Mouse (Mus musculus): ENCODE results near the gene Akap14. TPM values are rescaled to one million over a fixed set of nuclear protein-coding genes. Genes with fewer than 3 reads are reported as not detected.
A peak's percentile ranks its signal among the peaks of the same experiment; 100 is the strongest.
"Not testable (repeated sequence)": the region's sequence is repeated elsewhere in the genome, so short reads cannot be mapped to it uniquely, and the experiment has no call there.

Gene Akap14
- polyA plus RNA-seq (2014; fragmentation: Nextera tagmentation; extraction: Ambion mirVana), result 0.10 TPM in 1 of 2 replicates, not detected in the other

DNA sequence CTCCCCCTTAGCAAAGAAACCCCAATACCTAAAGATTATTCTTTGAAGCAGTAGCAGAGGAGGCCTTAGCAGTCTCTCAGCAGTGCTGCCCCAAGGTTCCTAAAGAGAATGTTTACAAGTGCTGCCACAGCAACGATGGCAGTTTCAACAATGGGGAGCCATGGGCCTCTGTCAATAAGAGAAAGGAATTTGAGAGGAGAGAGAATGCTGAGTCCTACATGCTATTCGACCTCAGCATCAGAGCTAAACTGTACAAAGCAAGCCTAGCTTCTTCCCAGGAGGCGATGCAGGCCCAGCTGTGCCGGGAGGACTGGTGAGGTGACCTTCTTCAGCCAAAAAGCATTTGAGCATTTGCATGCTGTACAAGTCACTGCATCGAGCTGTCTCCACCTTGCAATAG is at the start of gene Akap14:
Gene Akap14 (minus strand): TSS at position 101 of the 400 bp plus-strand sequence.
- ATAC-seq (replicated peaks; ENCODE audit: low FRiP score) (no peak), DNase-seq (ENCODE audit: low spot score) (no peak)
- 50% methylated on average over 5 of the region's 5 CpGs for WGBS
- Histone ChIP-seq H3K27ac (ENCODE audit: low read depth, low read length) (no peak within 1 kb of the TSS), H3K4me3 (ENCODE audit: low read depth, low read length) (no peak within 1 kb of the TSS), H3K9me3 (ENCODE audit: control insufficient read depth, low read length) (no peaks in the 10 kb centered on the region), H3K27me3 (replicated peaks; ENCODE audit: control insufficient read depth, insufficient read depth, low read length) (no peaks in the 10 kb centered on the region), H3K36me3 (ENCODE audit: control insufficient read depth, insufficient read depth, low read length) (no peaks in the 10 kb centered on the region), H3K4me1 (replicated peaks; ENCODE audit: control insufficient read depth, insufficient read depth, low read length) (no peaks in the 10 kb centered on the region), H3K9ac (ENCODE audit: low read depth, low read length) (no peak within 1 kb of the TSS), H3K4me2 (no peak within 1 kb of the TSS)

DNA sequence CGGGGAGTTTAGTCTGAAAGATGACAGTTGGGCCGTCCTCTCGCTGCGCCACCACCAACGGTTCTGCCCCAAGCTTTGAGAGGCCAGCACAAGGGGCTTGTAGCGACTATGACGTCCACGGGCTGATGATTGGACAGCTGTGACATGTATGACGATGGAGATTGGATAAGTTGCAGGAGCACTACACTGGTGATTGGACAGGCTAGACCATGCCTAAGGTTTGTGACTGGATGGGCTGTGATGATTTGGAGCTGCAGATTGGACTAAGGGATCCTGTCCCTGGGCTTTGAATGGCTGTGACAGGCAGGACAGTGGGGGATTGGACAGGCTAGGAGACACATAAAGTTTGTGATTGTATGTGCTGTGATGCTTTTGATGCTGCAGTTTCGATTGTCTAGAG is 42.3 kb upstream of the Akap14 start, which contains the start of gene Gm9:
Gene Gm9 (minus strand): TSS at position 101 of the 400 bp plus-strand sequence.
- H3K9me3 ChIP-seq (ENCODE audit: control insufficient read depth, low read length), result no peaks in the 10 kb centered on the region
- DNase-seq (ENCODE audit: low spot score), result no peak
- no peak within 1 kb of the TSS for H3K9ac ChIP-seq (ENCODE audit: low read depth, low read length)
- H3K27me3 ChIP-seq (replicated peaks; ENCODE audit: control insufficient read depth, insufficient read depth, low read length), result no peaks in the 10 kb centered on the region
- no peaks in the 10 kb centered on the region for H3K4me1 ChIP-seq (replicated peaks; ENCODE audit: control insufficient read depth, insufficient read depth, low read length)
- H3K36me3 ChIP-seq (ENCODE audit: control insufficient read depth, insufficient read depth, low read length), result no peaks in the 10 kb centered on the region
- 80% methylated on average over 10 of the region's 10 CpGs for WGBS
- no peak within 1 kb of the TSS for H3K4me2 ChIP-seq
- no peak within 1 kb of the TSS for H3K27ac ChIP-seq (ENCODE audit: low read depth, low read length)
- H3K4me3 ChIP-seq (ENCODE audit: low read depth, low read length), result no peak within 1 kb of the TSS
- no peak for ATAC-seq (replicated peaks; ENCODE audit: low FRiP score)

DNA sequence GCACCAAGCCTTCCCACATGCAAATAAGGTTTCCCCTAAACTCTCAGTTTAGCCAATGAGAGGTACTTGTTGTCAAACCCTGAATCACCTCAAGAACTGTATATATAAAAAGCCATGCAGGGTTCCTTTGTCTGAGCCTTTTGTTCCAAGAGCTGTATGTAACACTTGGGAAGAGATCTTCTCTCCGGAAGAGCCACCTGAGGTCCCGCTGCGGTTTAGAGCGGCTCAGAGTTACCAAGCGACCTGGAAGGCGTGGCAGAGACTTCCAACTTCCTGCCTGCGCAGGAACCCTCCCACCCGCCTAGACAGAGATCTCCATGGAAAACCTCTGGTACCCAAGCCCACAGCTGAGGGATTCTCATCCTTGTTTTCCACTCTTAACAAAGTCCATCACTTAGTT is 30.0 kb upstream of the Akap14 start:
- no peaks in the 10 kb centered on the region for H3K4me1 ChIP-seq (replicated peaks; ENCODE audit: control insufficient read depth, insufficient read depth, low read length)
- H3K4me2 ChIP-seq, result no peak overlapping the region
- no peaks in the 10 kb centered on the region for H3K36me3 ChIP-seq (ENCODE audit: control insufficient read depth, insufficient read depth, low read length)
- no peaks in the 10 kb centered on the region for H3K27me3 ChIP-seq (replicated peaks; ENCODE audit: control insufficient read depth, insufficient read depth, low read length)
- DNase-seq (ENCODE audit: low spot score) (no peak), ATAC-seq (replicated peaks; ENCODE audit: low FRiP score) (no peak)
- no peak overlapping the region for H3K9ac ChIP-seq (ENCODE audit: low read depth, low read length)
- no peak overlapping the region for H3K27ac ChIP-seq (ENCODE audit: low read depth, low read length)
- no peak overlapping the region for H3K4me3 ChIP-seq (ENCODE audit: low read depth, low read length)
- 47% methylated on average over 8 of the region's 8 CpGs for WGBS
- H3K9me3 ChIP-seq (ENCODE audit: control insufficient read depth, low read length), result no peaks in the 10 kb centered on the region

DNA sequence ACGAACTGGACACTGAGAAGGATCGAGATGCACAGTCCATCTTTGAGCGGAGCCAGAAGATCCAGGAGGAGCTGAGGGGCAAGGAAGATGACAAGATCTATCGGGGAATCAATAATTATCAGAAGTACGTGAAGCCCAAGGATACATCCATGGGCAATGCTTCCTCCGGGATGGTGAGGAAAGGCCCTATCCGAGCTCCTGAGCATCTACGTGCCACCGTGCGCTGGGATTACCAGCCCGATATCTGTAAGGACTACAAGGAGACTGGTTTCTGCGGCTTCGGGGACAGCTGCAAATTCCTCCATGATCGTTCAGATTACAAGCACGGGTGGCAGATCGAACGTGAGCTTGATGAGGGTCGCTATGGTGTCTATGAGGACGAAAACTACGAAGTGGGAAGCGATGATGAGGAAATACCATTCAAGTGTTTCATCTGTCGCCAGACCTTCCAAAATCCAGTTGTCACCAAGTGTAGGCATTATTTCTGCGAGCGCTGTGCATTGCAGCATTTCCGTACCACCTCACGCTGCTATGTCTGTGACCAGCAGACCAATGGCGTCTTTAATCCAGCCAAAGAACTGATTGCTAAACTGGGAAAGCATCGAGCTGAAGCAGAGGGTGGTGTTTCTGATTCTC is 23.2 kb upstream of the Akap14 start:
- Histone ChIP-seq H3K9ac (ENCODE audit: low read depth, low read length) (peak overlapping the region; percentile 66), H3K4me1 (replicated peaks; ENCODE audit: control insufficient read depth, insufficient read depth, low read length) (no peaks in the 10 kb centered on the region), H3K27me3 (replicated peaks; ENCODE audit: control insufficient read depth, insufficient read depth, low read length) (no peaks in the 10 kb centered on the region), H3K9me3 (ENCODE audit: control insufficient read depth, low read length) (no peaks in the 10 kb centered on the region), H3K4me3 (ENCODE audit: low read depth, low read length) (peak overlapping the region; percentile 65), H3K4me2 (peak overlapping the region; percentile 76), H3K27ac (ENCODE audit: low read depth, low read length) (no peak overlapping the region), H3K36me3 (ENCODE audit: control insufficient read depth, insufficient read depth, low read length) (no peaks in the 10 kb centered on the region)
- ATAC-seq (replicated peaks; ENCODE audit: low FRiP score) (no peak), DNase-seq (ENCODE audit: low spot score) (peak; percentile 39)
- WGBS, result 23% methylated on average over 28 of the region's 28 CpGs

DNA sequence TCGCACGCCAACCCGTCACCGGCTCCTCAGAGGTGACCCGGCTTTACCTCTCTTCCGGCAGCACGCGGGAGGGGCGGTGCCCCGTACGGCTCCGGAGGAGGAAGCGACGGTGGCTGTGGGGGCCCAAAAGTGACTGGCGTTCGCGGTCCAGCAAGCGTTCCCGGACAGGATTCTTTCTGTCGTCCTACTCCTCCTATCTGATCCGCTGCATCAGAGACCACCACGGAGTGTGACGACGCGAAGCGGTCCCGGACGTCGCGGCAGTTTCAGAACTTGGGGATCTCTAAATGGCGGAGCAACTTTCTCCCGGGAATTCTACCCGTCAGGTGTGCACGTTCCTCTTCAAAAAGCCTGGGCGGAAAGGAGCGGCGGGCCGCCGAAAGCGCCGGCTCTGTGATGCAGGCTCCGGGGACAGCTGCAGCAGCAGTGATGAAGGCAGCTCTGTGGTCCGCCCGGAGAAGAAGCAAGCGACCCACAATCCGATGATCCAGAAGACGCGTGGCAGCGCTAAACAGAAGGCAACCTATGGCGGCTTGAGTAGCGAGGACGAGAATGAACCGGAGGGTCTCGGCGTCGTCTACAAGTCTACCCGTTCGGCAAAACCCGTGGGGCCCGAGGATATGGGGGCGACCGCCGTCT is 22.6 kb upstream of the Akap14 start, which contains the start of the genes Ndufa1 and Rnf113a1:
Gene Ndufa1 (minus strand): TSS at position 59 of the 639 bp plus-strand sequence.
Gene Rnf113a1 (plus strand): TSS at position 141 of the 639 bp plus-strand sequence.
- ATAC-seq (replicated peaks; ENCODE audit: low FRiP score) (peak; percentile 85), DNase-seq (ENCODE audit: low spot score) (peak; percentile 77)
- Histone ChIP-seq H3K4me1 (replicated peaks; ENCODE audit: control insufficient read depth, insufficient read depth, low read length) (no peaks in the 10 kb centered on the region), H3K4me2 (peak within 1 kb of the TSS; percentile 76), H3K9me3 (ENCODE audit: control insufficient read depth, low read length) (no peaks in the 10 kb centered on the region), H3K4me3 (ENCODE audit: low read depth, low read length) (peak within 1 kb of the TSS; percentile 65), H3K36me3 (ENCODE audit: control insufficient read depth, insufficient read depth, low read length) (no peaks in the 10 kb centered on the region), H3K9ac (ENCODE audit: low read depth, low read length) (peak within 1 kb of the TSS; percentile 66), H3K27me3 (replicated peaks; ENCODE audit: control insufficient read depth, insufficient read depth, low read length) (no peaks in the 10 kb centered on the region), H3K27ac (ENCODE audit: low read depth, low read length) (no peak within 1 kb of the TSS)
- WGBS, result 11% methylated on average over 63 of the region's 63 CpGs

DNA sequence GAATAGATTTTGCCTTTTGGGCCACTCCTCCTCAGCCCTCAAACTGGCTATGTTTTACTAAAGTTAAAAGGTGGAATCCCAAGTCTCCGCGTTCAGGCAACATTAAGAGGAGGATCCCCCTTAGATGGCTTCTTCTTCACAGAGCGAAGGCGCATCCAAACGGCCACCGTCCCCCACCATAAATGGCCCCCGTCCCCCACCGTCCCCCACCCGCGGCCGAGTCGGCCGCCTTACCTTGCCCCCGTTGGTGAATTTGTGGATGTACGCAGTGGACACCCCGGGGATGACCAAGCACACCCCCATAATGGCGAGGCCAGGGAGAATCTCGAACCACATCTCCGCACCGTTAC is 22.1 kb upstream of the Akap14 start:
- peak overlapping the region; percentile 66 for H3K9ac ChIP-seq (ENCODE audit: low read depth, low read length)
- H3K27me3 ChIP-seq (replicated peaks; ENCODE audit: control insufficient read depth, insufficient read depth, low read length), result no peaks in the 10 kb centered on the region
- H3K4me1 ChIP-seq (replicated peaks; ENCODE audit: control insufficient read depth, insufficient read depth, low read length), result no peaks in the 10 kb centered on the region
- ATAC-seq (replicated peaks; ENCODE audit: low FRiP score) (peak; percentile 57; the same call in 1 of the 2 replicates), DNase-seq (ENCODE audit: low spot score) (peak; percentile 30)
- H3K9me3 ChIP-seq (ENCODE audit: control insufficient read depth, low read length), result no peaks in the 10 kb centered on the region
- 16% methylated on average over 20 of the region's 20 CpGs for WGBS
- no peak overlapping the region for H3K27ac ChIP-seq (ENCODE audit: low read depth, low read length)
- H3K36me3 ChIP-seq (ENCODE audit: control insufficient read depth, insufficient read depth, low read length), result no peaks in the 10 kb centered on the region
- H3K4me2 ChIP-seq, result peak overlapping the region; percentile 76
- peak overlapping the region; percentile 65 for H3K4me3 ChIP-seq (ENCODE audit: low read depth, low read length)

DNA sequence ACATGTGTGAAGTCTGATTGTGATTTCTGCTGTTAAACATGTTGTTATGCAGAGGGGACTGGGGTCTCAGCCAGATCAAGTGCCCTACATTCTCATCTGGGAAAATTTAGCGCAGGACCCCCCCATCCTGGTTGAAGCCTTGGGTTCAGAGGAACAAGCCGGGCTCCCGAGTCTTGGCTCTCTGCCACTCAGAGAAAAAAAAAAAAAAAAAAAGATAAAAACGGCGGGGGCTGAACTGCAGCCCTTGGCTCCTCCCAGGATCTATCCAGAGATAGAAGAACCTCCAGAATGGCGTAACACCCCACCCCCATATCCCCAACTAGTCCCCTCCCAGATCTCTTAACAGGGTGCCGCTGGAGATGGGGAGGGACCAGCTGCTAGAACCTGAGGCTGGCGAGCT is 15.8 kb upstream of the Akap14 start:
- WGBS, result 53% methylated on average over 8 of the region's 8 CpGs
- H3K4me3 ChIP-seq (ENCODE audit: low read depth, low read length); ATAC-seq (replicated peaks; ENCODE audit: low FRiP score): not testable (repeated sequence)

DNA sequence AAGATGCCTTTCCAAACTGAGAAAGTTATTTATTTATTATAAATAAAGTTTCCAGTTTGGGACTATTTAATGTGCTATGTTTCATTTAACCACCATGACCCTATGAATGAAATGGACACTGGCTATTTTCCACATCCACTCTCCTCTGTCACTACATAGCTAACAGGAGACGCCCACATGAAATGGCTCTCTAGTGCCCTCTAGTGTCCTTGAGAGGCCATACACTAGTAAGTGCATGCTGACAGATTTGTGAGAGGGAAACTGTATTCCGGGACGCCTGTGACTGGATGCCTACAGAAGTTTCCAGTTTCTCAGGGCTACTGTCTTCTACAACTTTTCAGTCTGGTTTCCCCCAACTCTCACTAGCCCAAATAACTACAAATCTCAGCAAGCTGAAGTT is 1.6 kb downstream of the Akap14 start:
- WGBS, result 29% methylated on average over 3 of the region's 3 CpGs
- no peak for ATAC-seq (replicated peaks; ENCODE audit: low FRiP score)
- no peak overlapping the region for H3K4me2 ChIP-seq
- no peak for DNase-seq (ENCODE audit: low spot score)
- no peaks in the 10 kb centered on the region for H3K4me1 ChIP-seq (replicated peaks; ENCODE audit: control insufficient read depth, insufficient read depth, low read length)
- no peaks in the 10 kb centered on the region for H3K9me3 ChIP-seq (ENCODE audit: control insufficient read depth, low read length)
- H3K9ac ChIP-seq (ENCODE audit: low read depth, low read length), result no peak overlapping the region
- H3K36me3 ChIP-seq (ENCODE audit: control insufficient read depth, insufficient read depth, low read length), result no peaks in the 10 kb centered on the region
- H3K4me3 ChIP-seq (ENCODE audit: low read depth, low read length), result no peak overlapping the region
- H3K27me3 ChIP-seq (replicated peaks; ENCODE audit: control insufficient read depth, insufficient read depth, low read length), result no peaks in the 10 kb centered on the region
- H3K27ac ChIP-seq (ENCODE audit: low read depth, low read length), result no peak overlapping the region

More for the DNA sequence above, 15.8 kb upstream of the Akap14 start:
- H3K4me2 ChIP-seq; H3K27me3 ChIP-seq (replicated peaks; ENCODE audit: control insufficient read depth, insufficient read depth, low read length); DNase-seq (ENCODE audit: low spot score); H3K4me1 ChIP-seq (replicated peaks; ENCODE audit: control insufficient read depth, insufficient read depth, low read length); H3K9ac ChIP-seq (ENCODE audit: low read depth, low read length); H3K9me3 ChIP-seq (ENCODE audit: control insufficient read depth, low read length); H3K27ac ChIP-seq (ENCODE audit: low read depth, low read length); H3K36me3 ChIP-seq (ENCODE audit: control insufficient read depth, insufficient read depth, low read length): not testable (repeated sequence)

DNA sequence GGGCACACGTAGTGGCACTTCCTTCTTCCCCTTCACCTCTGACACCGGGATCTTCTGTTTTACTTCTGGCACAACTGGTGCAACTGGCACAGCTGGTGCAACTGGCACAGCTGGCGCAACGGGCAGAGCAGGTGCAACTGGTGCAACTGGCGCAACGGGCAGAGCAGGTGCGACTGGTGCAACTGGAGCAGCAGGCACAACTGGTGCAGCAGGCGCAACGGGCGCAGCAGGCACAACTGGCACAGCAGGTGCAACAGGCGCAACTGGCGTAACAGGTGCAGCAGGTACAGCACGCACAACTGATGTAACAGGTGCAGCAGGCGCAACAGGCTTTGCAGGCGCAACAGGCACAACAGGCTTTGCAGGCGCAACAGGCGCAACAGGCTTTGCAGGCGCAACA is 5.5 kb downstream of the Akap14 start:
- H3K4me2 ChIP-seq, result no peak overlapping the region
- H3K27ac ChIP-seq (ENCODE audit: low read depth, low read length), result no peak overlapping the region
- 72% methylated on average over 18 of the region's 18 CpGs for WGBS
- no peak overlapping the region for H3K9ac ChIP-seq (ENCODE audit: low read depth, low read length)
- DNase-seq (ENCODE audit: low spot score) (no peak), ATAC-seq (replicated peaks; ENCODE audit: low FRiP score) (no peak)
- H3K4me1 ChIP-seq (replicated peaks; ENCODE audit: control insufficient read depth, insufficient read depth, low read length), result no peaks in the 10 kb centered on the region
- no peak overlapping the region for H3K4me3 ChIP-seq (ENCODE audit: low read depth, low read length)
- H3K9me3 ChIP-seq (ENCODE audit: control insufficient read depth, low read length), result no peaks in the 10 kb centered on the region
- H3K27me3 ChIP-seq (replicated peaks; ENCODE audit: control insufficient read depth, insufficient read depth, low read length), result no peaks in the 10 kb centered on the region
- H3K36me3 ChIP-seq (ENCODE audit: control insufficient read depth, insufficient read depth, low read length), result no peaks in the 10 kb centered on the region

Measured in liver, embryonic 11.5 days (tissue).